Mouse (Mus musculus) G1E (cell line): ENCODE data around the gene Dcdc2a.

Experiments
- CTCF ChIP-seq: IDR thresholded peaks from 2 replicates; pipeline ENCODE4 v1.5.1; 2012; ENCODE audit warnings: low read depth, low read length, inconsistent platforms, mixed read lengths
- POLR2AphosphoS5 ChIP-seq: IDR thresholded peaks from 2 replicates; pipeline ENCODE4 v1.6.1; 2012; ENCODE audit warnings: low read depth, low read length, inconsistent platforms; ENCODE audit not compliant: insufficient replicate concordance
- TAL1 ChIP-seq: conservative IDR thresholded peaks from 2 replicates; pipeline ENCODE4 v1.6.1; 2012; ENCODE audit warnings: low read depth, low read length, inconsistent platforms, mixed read lengths

GRCm38 (mm10) chr13:25168891-25169290 lies 113.1 kb downstream of the Dcdc2a start:
- TF ChIP-seq TAL1 (no peak), CTCF (no peak), POLR2AphosphoS5 (no peak)
